Mouse (Mus musculus) C2C12 (cell line): ENCODE data around the gene Spcs1. TPM values are rescaled to one million over a fixed set of nuclear protein-coding genes. Genes with fewer than 3 reads are reported as not detected.
A peak's percentile ranks its signal among the peaks of the same experiment; 100 is the strongest.

Experiments used
- H3K27me3 ChIP-seq: one replicate; pipeline ENCODE4 v1.6.1; 2011; ENCODE audit not compliant: control insufficient read depth, insufficient read depth, insufficient read length
- H3K36me3 ChIP-seq: one replicate; pipeline ENCODE4 v1.6.1; 2011; ENCODE audit not compliant: control insufficient read depth, insufficient read depth
- H3K4me3 ChIP-seq: one replicate; pipeline ENCODE4 v1.5.1; 2011; ENCODE audit warnings: mild to moderate bottlenecking, control low read depth; ENCODE audit not compliant: poor library complexity, insufficient read depth, severe bottlenecking
- H3K79me2 ChIP-seq: one replicate; pipeline ENCODE4 v1.6.1; 2011; ENCODE audit not compliant: control insufficient read depth, insufficient read depth
- H3K79me3 ChIP-seq: one replicate; pipeline ENCODE4 v1.6.1; 2011; ENCODE audit warnings: low read depth, control low read depth
- H3ac ChIP-seq: one replicate; pipeline ENCODE3; 2011; ENCODE audit warnings: low read depth; ENCODE audit not compliant: control insufficient read depth, insufficient read length
- CEBPB ChIP-seq: IDR thresholded peaks from one replicate; pipeline ENCODE4 v1.6.1; 2011; ENCODE audit warnings: low read depth, mild to moderate bottlenecking, control low read depth, moderate library complexity
- CTCF ChIP-seq: IDR thresholded peaks from one replicate; pipeline ENCODE4 v1.5.1; 2011; ENCODE audit not compliant: control insufficient read depth, insufficient read depth, insufficient read length
- FOSL1 ChIP-seq: IDR thresholded peaks from one replicate; pipeline ENCODE4 v1.8.0; 2011; ENCODE audit warnings: mild to moderate bottlenecking, low read length; ENCODE audit not compliant: poor library complexity, insufficient read depth, severe bottlenecking
- MAX ChIP-seq: IDR thresholded peaks from one replicate; pipeline ENCODE4 v1.6.1; 2011; ENCODE audit warnings: mild to moderate bottlenecking, control low read depth
- MYOD1 ChIP-seq: IDR thresholded peaks from one replicate; pipeline ENCODE4 v1.6.1; 2011; ENCODE audit warnings: low read depth; ENCODE audit not compliant: control insufficient read depth, insufficient read length
- MYOG ChIP-seq: IDR thresholded peaks from one replicate; pipeline ENCODE4 v1.6.1; 2011; ENCODE audit not compliant: control insufficient read depth, insufficient read length; ENCODE audit errors: extremely low read depth
- USF1 ChIP-seq: IDR thresholded peaks from one replicate; pipeline ENCODE4 v1.6.1; 2011; ENCODE audit warnings: low read depth, mild to moderate bottlenecking, control low read depth, moderate library complexity
- polyA plus RNA-seq: library from polyadenylated mRNA; unstranded; fragments of >200 nt; fragmentation: generic; extraction: Trizol; gene quantifications from one replicate; pipeline ENCODE4 v1.2.1, GENCODE M21; 2012; ENCODE audit warnings: missing spikeins

Spcs1 gene
- polyA plus RNA-seq, 1 experiment: 218 TPM

- H3K36me3 ChIP-seq: peaks cover 61% of the 10 kb centered on the region
- peak overlapping the region; percentile 61 for H3ac ChIP-seq
- TF ChIP-seq FOSL1: no peak
- peak; percentile 33 for TF ChIP-seq MYOD1
- H3K4me3 ChIP-seq: peak overlapping the region; percentile 100
- H3K27me3 ChIP-seq: no peaks in the 10 kb centered on the region
- H3K79me3 ChIP-seq: peaks cover 87% of the 10 kb centered on the region
- H3K79me2 ChIP-seq: peaks cover 96% of the 10 kb centered on the region
These were observed 18.1 kb upstream of the Spcs1 start for GRCm38 (mm10) chr14:31019331-31020205.

- H3K79me2 ChIP-seq: peaks cover 96% of the 10 kb centered on the region
- peak within 1 kb of the TSS; percentile 100 for H3K4me3 ChIP-seq
- peaks cover 62% of the 10 kb centered on the region for H3K36me3 ChIP-seq
- no peaks in the 10 kb centered on the region for H3K27me3 ChIP-seq
- peak; percentile 48 for TF ChIP-seq USF1
- peak; percentile 98 for TF ChIP-seq MAX
- no peak for TF ChIP-seq CTCF
- no peak for TF ChIP-seq CEBPB
- H3K79me3 ChIP-seq: peaks cover 84% of the 10 kb centered on the region
- H3ac ChIP-seq: peak within 1 kb of the TSS; percentile 98
These were observed 17.4 kb upstream of the Spcs1 start, which contains the start of the genes Pbrm1 and Gnl3 for GRCm38 (mm10) chr14:31018860-31019291. Gene Pbrm1, plus strand, starts transcription at chr14:31019138. Gene Gnl3, minus strand, starts transcription at chr14:31019152.

GRCm38 (mm10) chr14:31017854-31018253 is 16.4 kb upstream of the Spcs1 start:
- H3K36me3 ChIP-seq: peaks cover 62% of the 10 kb centered on the region
- peak overlapping the region; percentile 98 for H3ac ChIP-seq
- H3K79me3 ChIP-seq: peaks cover 75% of the 10 kb centered on the region
- peaks cover 91% of the 10 kb centered on the region for H3K79me2 ChIP-seq
- peak overlapping the region; percentile 100 for H3K4me3 ChIP-seq
- TF ChIP-seq CTCF (no peak), MAX (peak; percentile 99), USF1 (peak; percentile 73), MYOG (no peak)
- no peaks in the 10 kb centered on the region for H3K27me3 ChIP-seq

GRCm38 (mm10) chr14:31016063-31016462 is 14.6 kb upstream of the Spcs1 start:
- peaks cover 68% of the 10 kb centered on the region for H3K36me3 ChIP-seq
- no peaks in the 10 kb centered on the region for H3K27me3 ChIP-seq
- peaks cover 73% of the 10 kb centered on the region for H3K79me2 ChIP-seq
- no peak overlapping the region for H3K4me3 ChIP-seq
- H3ac ChIP-seq: no peak overlapping the region
- TF ChIP-seq MYOD1 (no peak), MYOG (no peak), FOSL1 (no peak), MAX (no peak), USF1 (no peak), CEBPB (no peak), CTCF (no peak)
- peaks cover 59% of the 10 kb centered on the region for H3K79me3 ChIP-seq

DNA sequence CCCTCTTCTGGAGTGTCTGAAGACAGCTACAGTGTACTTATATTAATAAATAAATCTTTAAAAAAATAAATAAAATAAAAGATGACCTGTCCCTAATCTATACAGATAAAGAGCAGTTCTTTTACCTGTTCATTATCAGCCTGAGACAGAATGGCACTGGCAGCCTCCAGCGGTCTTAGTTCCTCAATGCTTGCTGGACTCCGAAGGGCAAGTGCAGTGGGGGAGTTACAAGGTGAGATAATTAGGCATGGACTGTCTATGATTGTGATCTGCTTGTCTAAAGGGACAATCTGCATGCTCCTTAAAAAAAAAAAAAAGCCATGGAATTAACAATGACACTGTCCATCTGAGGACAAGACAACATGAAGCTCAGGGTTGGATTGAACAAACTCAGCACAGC is 12.5 kb upstream of the Spcs1 start:
- no peak overlapping the region for H3K4me3 ChIP-seq
- peaks cover 79% of the 10 kb centered on the region for H3K36me3 ChIP-seq
- no peaks in the 10 kb centered on the region for H3K27me3 ChIP-seq
- no peak overlapping the region for H3ac ChIP-seq
- TF ChIP-seq FOSL1 (no peak), CTCF (no peak), MYOG (no peak), MAX (no peak), CEBPB (no peak), USF1 (no peak), MYOD1 (no peak)
- H3K79me2 ChIP-seq: peaks cover 55% of the 10 kb centered on the region
- H3K79me3 ChIP-seq: peaks cover 44% of the 10 kb centered on the region

- H3K27me3 ChIP-seq: no peaks in the 10 kb centered on the region
- peaks cover 79% of the 10 kb centered on the region for H3K36me3 ChIP-seq
- no peak overlapping the region for H3K4me3 ChIP-seq
- H3K79me2 ChIP-seq: peaks cover 32% of the 10 kb centered on the region
- H3ac ChIP-seq: no peak overlapping the region
- TF ChIP-seq CEBPB (no peak), CTCF (no peak), MYOG (no peak), MAX (no peak), FOSL1 (no peak), MYOD1 (no peak), USF1 (no peak)
- H3K79me3 ChIP-seq: peaks cover 22% of the 10 kb centered on the region
These were observed 10.1 kb upstream of the Spcs1 start for GRCm38 (mm10) chr14:31011588-31011987.
